Mouse (Mus musculus): ENCODE measurements around the gene Agtr2. TPM values are rescaled to one million over a fixed set of nuclear protein-coding genes. Genes with fewer than 3 reads are reported as not detected.
"Not testable (repeated sequence)": the region's sequence is repeated elsewhere in the genome, so short reads cannot be mapped to it uniquely, and the experiment has no call there.

Gene Agtr2
- polyA plus RNA-seq (2021), result not detected

DNA sequence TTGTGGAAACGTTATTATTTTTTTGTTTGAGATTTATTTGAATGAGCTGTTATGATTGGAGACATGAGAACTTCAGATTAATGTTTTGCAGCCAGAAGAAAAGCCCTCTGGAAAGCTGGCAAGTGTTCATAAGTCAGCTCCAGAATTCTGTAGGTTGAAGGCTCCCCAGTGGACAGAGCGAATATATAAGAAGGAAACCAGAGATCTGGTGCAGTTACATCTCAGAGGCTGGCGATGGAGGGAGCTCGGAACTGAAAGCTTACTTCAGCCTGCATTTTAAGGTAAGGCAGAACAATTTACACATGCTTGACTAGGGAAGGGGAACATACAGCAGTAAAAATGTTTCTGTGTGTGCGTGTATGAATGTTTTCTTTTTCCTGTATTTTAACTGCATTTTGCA, at the start of gene Agtr2:
Gene Agtr2, plus strand, starts transcription at position 131 of the 400 bp plus-strand sequence.
- in situ Hi-C loops (cut with MboI; ENCODE audit: low pct_unique_long_range_greater_than_20kb), result no loop called here
- ChIA-PET CTCF (no interaction called here), POLR2A (no interaction called here)
- ATAC-seq (no peak), DNase-seq (ENCODE audit: low read depth, low spot score) (no peak)
- peaks cover 63% of the 10 kb centered on the region for H3K27me3 ChIP-seq
- no peak for TF ChIP-seq CTCF (IDR thresholded peaks at IDR 0.05)

DNA sequence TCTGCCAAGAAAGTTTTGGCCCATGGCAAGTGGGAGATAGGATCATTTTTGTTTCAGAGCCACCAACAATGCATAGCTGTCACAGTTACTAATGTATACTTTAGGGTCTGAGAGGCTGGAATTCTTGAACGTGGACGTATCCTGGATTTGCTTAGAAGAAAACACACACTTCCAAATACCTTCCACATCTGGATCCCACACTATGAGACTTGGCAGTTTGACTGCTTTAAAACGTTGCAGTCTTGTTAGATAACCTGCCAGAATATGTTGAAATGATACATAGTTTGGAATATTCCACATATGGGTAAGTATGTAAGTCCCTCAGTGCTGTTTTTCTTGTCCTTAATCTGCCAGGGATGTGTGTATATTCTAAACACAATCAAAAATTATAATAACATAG, 31.8 kb upstream of the Agtr2 start:
- in situ Hi-C loops (cut with MboI; ENCODE audit: low pct_unique_long_range_greater_than_20kb), result no loop called here
- ATAC-seq (no peak), DNase-seq (ENCODE audit: low read depth, low spot score) (no peak)
- H3K27me3 ChIP-seq, result peaks cover 23% of the 10 kb centered on the region
- POLR2A ChIA-PET, result no interaction called here
- CTCF ChIA-PET, result no interaction called here
- TF ChIP-seq CTCF (IDR thresholded peaks at IDR 0.05), result no peak

DNA sequence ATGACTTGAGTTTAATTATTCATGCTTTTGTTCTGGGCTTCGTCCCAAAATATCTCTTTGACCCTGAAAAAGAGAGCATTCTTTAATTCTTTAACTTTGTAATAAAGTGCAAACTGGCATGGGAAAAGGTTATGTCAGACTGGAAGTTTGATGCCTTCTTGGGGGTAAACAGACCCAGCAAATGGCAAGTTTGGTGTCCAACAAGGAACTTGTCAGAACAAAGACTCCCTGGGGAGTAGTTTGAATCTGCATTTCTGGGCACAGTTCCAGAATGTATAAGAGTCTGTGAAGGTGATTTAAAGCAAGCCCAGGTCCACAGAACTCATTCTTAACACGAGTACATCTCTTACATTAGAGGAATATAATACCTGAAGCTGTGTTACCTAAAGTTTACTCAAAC, 3.8 kb downstream of the Agtr2 start:
- ATAC-seq (no peak), DNase-seq (ENCODE audit: low read depth, low spot score) (no peak)
- POLR2A ChIA-PET, result no interaction called here
- CTCF ChIA-PET, result no interaction called here
- H3K27me3 ChIP-seq, result peaks cover 55% of the 10 kb centered on the region
- no peak for TF ChIP-seq CTCF (IDR thresholded peaks at IDR 0.05)
- in situ Hi-C loops (cut with MboI; ENCODE audit: low pct_unique_long_range_greater_than_20kb), result no loop called here

DNA sequence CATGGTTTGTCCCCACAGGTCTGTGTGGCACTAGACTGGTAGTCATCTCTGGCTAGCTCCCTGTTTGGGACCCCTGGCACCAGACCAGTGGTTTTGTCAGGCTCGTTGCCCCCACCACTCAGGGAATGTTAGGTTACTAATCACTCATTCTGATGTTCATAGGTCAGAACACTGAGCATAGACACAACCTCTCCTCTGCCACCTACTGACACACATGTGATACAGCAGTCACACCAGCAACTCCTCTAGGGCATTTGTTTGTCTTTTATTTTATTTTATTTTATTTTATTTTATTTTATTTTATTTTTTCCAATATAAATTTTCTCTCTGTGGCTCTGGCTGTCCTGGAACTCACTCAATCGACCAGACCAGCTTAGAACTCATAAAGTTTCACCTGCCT, 15.9 kb downstream of the Agtr2 start:
- TF ChIP-seq CTCF (IDR thresholded peaks at IDR 0.05), result no peak
- CTCF ChIA-PET, result no interaction called here
- in situ Hi-C loops (cut with MboI; ENCODE audit: low pct_unique_long_range_greater_than_20kb), result no loop called here
- peaks cover 8% of the 10 kb centered on the region for H3K27me3 ChIP-seq
- DNase-seq (ENCODE audit: low read depth, low spot score) (no peak), ATAC-seq (no peak)
- POLR2A ChIA-PET, result no interaction called here

DNA sequence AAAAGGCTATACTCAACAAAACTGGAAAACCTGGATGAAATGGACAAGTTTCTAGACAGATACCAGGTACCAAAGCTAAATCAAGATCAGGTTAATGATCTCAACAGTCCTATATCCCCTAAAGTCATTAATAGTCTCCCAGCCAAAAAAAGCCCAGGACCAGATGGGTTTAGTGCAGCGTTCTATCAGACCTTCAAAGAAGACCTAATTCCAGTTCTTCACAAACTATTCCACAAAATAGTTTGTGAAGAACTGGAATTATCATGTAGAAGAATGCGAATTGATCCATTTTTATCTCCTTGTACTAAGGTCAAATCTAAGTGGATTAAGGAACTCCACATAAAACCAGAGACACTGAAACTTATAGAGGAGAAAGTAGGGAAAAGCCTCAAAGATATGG, 23.0 kb downstream of the Agtr2 start:
- in situ Hi-C loops (cut with MboI; ENCODE audit: low pct_unique_long_range_greater_than_20kb); CTCF ChIA-PET; POLR2A ChIA-PET; ATAC-seq; DNase-seq (ENCODE audit: low read depth, low spot score): not testable (repeated sequence)
- H3K27me3 ChIP-seq, result peaks cover 36% of the 10 kb centered on the region

DNA sequence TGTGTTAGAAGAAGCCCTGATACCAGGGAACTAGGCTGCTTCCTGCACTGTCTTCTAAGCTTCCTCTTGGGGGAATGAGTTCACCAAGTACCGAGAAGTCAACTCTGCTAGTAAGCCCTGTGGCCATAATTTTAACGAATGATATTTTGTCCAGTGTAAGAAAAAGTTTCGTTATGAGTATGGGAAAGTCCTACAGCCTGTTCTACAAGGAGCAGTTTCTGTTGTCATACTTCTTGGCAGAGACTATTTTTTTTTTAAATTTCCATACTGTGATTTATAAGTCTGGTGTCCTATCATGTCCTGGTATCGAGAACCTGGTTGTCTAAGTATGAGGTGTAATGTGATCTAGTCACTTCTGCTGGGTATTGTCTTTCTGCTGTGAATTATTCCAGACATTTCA, 38.2 kb downstream of the Agtr2 start:
- ChIA-PET CTCF (no interaction called here), POLR2A (no interaction called here)
- in situ Hi-C loops (cut with MboI; ENCODE audit: low pct_unique_long_range_greater_than_20kb), result no loop called here
- H3K27me3 ChIP-seq, result peaks cover 20% of the 10 kb centered on the region
- ATAC-seq (no peak), DNase-seq (ENCODE audit: low read depth, low spot score) (no peak)
- no peak for TF ChIP-seq CTCF (IDR thresholded peaks at IDR 0.05)

Other genes starting within 250 kb of the Agtr2 start
- not detected for gene Slc6a14, start 230.4 kb downstream of the Agtr2 start, polyA plus RNA-seq (2021)

Measured in Patski (cell line).